In the genomic region with DNA sequence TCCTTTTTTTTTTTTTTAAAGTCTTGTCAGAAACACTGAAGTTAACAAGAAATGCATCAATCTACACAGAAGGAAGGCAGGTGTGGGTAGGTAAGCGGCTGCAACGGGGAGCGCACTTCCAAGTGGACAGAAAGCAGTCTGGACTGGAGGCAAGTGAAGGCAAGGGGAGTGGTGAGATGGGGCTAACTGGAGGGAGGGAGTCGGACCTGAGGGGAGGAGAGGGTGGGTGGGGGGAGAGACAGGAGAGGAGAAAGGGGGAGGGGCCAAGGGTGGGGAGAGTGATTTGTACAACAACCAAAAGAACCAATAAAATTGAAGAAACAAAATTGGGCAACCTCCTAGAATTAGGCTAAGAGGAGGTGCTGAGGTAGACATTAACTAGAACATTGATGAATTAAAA, we compare ENCODE assay signal across 21 mouse cellular contexts. TPM values are rescaled to one million over a fixed set of nuclear protein-coding genes. Genes with fewer than 3 reads are reported as not detected.
"Had no signal": no experiment of that assay in that cellular context is flagged by ENCODE, and none has a peak within 500 bp of the region (broad histone marks: within the 10 kb centered on the region; RNA-seq: fewer than 3 reads in every experiment).

No protein-coding gene starts in this region.

- H3K36me3 ChIP-seq: heart, embryonic 10.5 days; heart, embryonic 12.5 days; hindbrain, embryonic 13.5 days; hindbrain, embryonic 15.5 days; intestine, embryonic 15.5 days; kidney, embryonic 15.5 days; limb, embryonic 13.5 days; limb, embryonic 15.5 days had no signal

- H3K4me3 ChIP-seq: heart, embryonic 10.5 days; heart, embryonic 12.5 days; hindbrain, embryonic 13.5 days; hindbrain, embryonic 15.5 days; intestine, embryonic 15.5 days; kidney, embryonic 15.5 days; limb, embryonic 13.5 days; limb, embryonic 15.5 days had no signal

- DNase-seq: gastrocnemius, postnatal 14 days; heart, adult 18-20 months; heart, postnatal 10 days; kidney, adult 11 months; kidney, adult 2 months; kidney, adult 9 months; kidney, postnatal 14 days; kidney, postnatal 36 days; layer of hippocampus, adult 9-11 months; left cerebral cortex, postnatal 4 days had no signal

- ATAC-seq: hindbrain, postnatal 0 days; intestine, embryonic 15.5 days had no signal

- H3K4me2 ChIP-seq: heart, embryonic 12.5 days; hindbrain, embryonic 13.5 days; hindbrain, embryonic 15.5 days; intestine, embryonic 15.5 days; kidney, embryonic 15.5 days; limb, embryonic 13.5 days; limb, embryonic 15.5 days had no signal

- H3K9ac ChIP-seq: heart, embryonic 12.5 days; hindbrain, embryonic 13.5 days; hindbrain, embryonic 15.5 days; intestine, embryonic 15.5 days; kidney, embryonic 15.5 days; limb, embryonic 13.5 days; limb, embryonic 15.5 days had no signal

- H3K27ac ChIP-seq: heart, embryonic 10.5 days; hindbrain, embryonic 13.5 days; hindbrain, embryonic 15.5 days; hindbrain, postnatal 0 days; intestine, embryonic 15.5 days; kidney, embryonic 15.5 days; kidney, postnatal 0 days; limb, embryonic 13.5 days; limb, embryonic 15.5 days had no signal

- H3K9me3 ChIP-seq: heart, embryonic 10.5 days; heart, embryonic 12.5 days; hindbrain, embryonic 13.5 days; hindbrain, embryonic 15.5 days; intestine, embryonic 15.5 days; kidney, embryonic 15.5 days; limb, embryonic 13.5 days; limb, embryonic 15.5 days had no signal

RNA-seq across cellular contexts. Expression of a gene that starts 47.1 kb away (rescaled TPM):
- total RNA-seq: hematopoietic stem cell, adult 5-6 weeks; hindbrain, postnatal 0 days had no signal
